Mouse (Mus musculus) liver, postnatal 0 days (tissue): ENCODE measurements around the gene Casp12. TPM values are rescaled to one million over a fixed set of nuclear protein-coding genes. Genes with fewer than 3 reads are reported as not detected.
"Not testable (repeated sequence)": the region's sequence is repeated elsewhere in the genome, so short reads cannot be mapped to it uniquely, and the experiment has no call there.

Source experiments
- ATAC-seq: fragments of 200-750 bp; cut with Nextera tagmentation; 2 replicates; pipeline ENCODE4 v1.8.0; 2017; ENCODE audit warnings: mild to moderate bottlenecking, moderate library complexity
- DNase-seq: peaks from one replicate; pipeline ENCODE4 v3.0.0-alpha.2; 2016
- H3K27ac ChIP-seq: fragments of 300-500 bp; sonication (generic); 2 replicates; pipeline ENCODE4 v1.5.1; 2014; ENCODE audit warnings: antibody characterized with exemption, moderate library complexity, mild to moderate bottlenecking, low read depth
- H3K27me3 ChIP-seq: fragments of 300-500 bp; sonication (generic); 2 replicates; pipeline ENCODE4 v1.6.1; 2014; ENCODE audit warnings: low read length, control low read depth, mixed read lengths; ENCODE audit not compliant: insufficient read depth
- H3K36me3 ChIP-seq: fragments of 300-500 bp; sonication (generic); replicated peaks from 2 replicates; pipeline ENCODE4 v1.6.1; 2014; ENCODE audit warnings: mild to moderate bottlenecking, control low read depth, low read length, moderate library complexity, mixed read lengths; ENCODE audit not compliant: insufficient read depth
- H3K4me1 ChIP-seq: fragments of 300-500 bp; sonication (generic); 2 replicates; pipeline ENCODE4 v1.6.1; 2014; ENCODE audit warnings: antibody characterized with exemption, mild to moderate bottlenecking, control low read depth; ENCODE audit not compliant: insufficient read depth
- H3K4me2 ChIP-seq: fragments of 300-500 bp; sonication (generic); 2 replicates; pipeline ENCODE4 v1.6.1; 2014; ENCODE audit warnings: low read depth, mild to moderate bottlenecking, low read length, moderate library complexity, mixed read lengths
- H3K4me3 ChIP-seq: fragments of 300-500 bp; sonication (generic); 2 replicates; pipeline ENCODE4 v1.5.1; 2014; ENCODE audit warnings: low read depth, low read length
- H3K9ac ChIP-seq: fragments of 300-500 bp; sonication (generic); replicated peaks from 2 replicates; pipeline ENCODE4 v1.6.1; 2014; ENCODE audit warnings: mild to moderate bottlenecking, moderate library complexity
- H3K9me3 ChIP-seq: fragments of 300-500 bp; sonication (generic); 2 replicates; pipeline ENCODE4 v1.6.1; 2016; ENCODE audit warnings: mild to moderate bottlenecking, control low read depth, low read length, mixed read lengths
- CTCF ChIP-seq: sonication (generic); IDR thresholded peaks from 2 replicates; pipeline ENCODE4 v1.5.1; 2016; ENCODE audit warnings: antibody characterized with exemption, low read depth
- EP300 ChIP-seq: IDR thresholded peaks from 2 replicates; pipeline ENCODE4 v1.6.1; 2016; ENCODE audit warnings: antibody characterized with exemption, low read depth, mild to moderate bottlenecking
- WGBS: fragments of 180-500 bp; shearing (Covaris S2); extraction: QIAGEN DNeasy Blood & Tissue Kit; methylation state at CpG from one replicate; pipeline ENCODE4 v1.1.7; 2014; ENCODE audit not compliant: insufficient replicate concordance; 5-methylcytosine and 5-hydroxymethylcytosine counted together
- polyA plus RNA-seq: library from polyadenylated mRNA; unstranded; fragments of >200 nt; fragmentation: Nextera tagmentation; extraction: Ambion mirVana; gene quantifications from 2 replicates; pipeline ENCODE4 v1.2.1, GENCODE M21; 2015

The Casp12 gene
- polyA plus RNA-seq, 1 experiment from 2014 or later: 1.2 TPM

- Histone ChIP-seq H3K27me3 (no peaks in the 10 kb centered on the region), H3K27ac (no peak overlapping the region), H3K4me1 (no peaks in the 10 kb centered on the region), H3K4me2 (no peak overlapping the region), H3K9ac (no peak overlapping the region), H3K4me3 (no peak overlapping the region), H3K9me3 (no peaks in the 10 kb centered on the region), H3K36me3 (no peaks in the 10 kb centered on the region)
- no peak for DNase-seq
- TF ChIP-seq EP300 (no peak), CTCF (no peak)
- ATAC-seq: no peak
- 73% methylated on average over 2 of the region's 2 CpGs for WGBS
Measured at GRCm38 (mm10) chr9:5353673-5354072, 8.4 kb downstream of the Casp12 start.

GRCm38 (mm10) chr9:5356801-5357200 lies 11.6 kb downstream of the Casp12 start:
- Histone ChIP-seq H3K4me3 (no peak overlapping the region), H3K27ac (no peak overlapping the region), H3K27me3 (no peaks in the 10 kb centered on the region), H3K9ac (no peak overlapping the region), H3K4me2 (no peak overlapping the region), H3K9me3 (no peaks in the 10 kb centered on the region), H3K4me1 (no peaks in the 10 kb centered on the region), H3K36me3 (no peaks in the 10 kb centered on the region)
- no peak for TF ChIP-seq CTCF
- TF ChIP-seq EP300: no peak
- DNase-seq (no peak), ATAC-seq (no peak)

- no peaks in the 10 kb centered on the region for H3K9me3 ChIP-seq
Measured at GRCm38 (mm10) chr9:5393561-5393960, 48.3 kb downstream of the Casp12 start.

GRCm38 (mm10) chr9:5395861-5396260 lies 50.6 kb downstream of the Casp12 start:
- H3K27me3 ChIP-seq, ATAC-seq, H3K9ac ChIP-seq, H3K36me3 ChIP-seq, H3K4me3 ChIP-seq, DNase-seq, H3K4me2 ChIP-seq, H3K27ac ChIP-seq, H3K9me3 ChIP-seq, H3K4me1 ChIP-seq: not testable (repeated sequence)
- 30% methylated on average over 5 of the region's 5 CpGs for WGBS

More at GRCm38 (mm10) chr9:5393561-5393960, 48.3 kb downstream of the Casp12 start:
- Histone ChIP-seq H3K27ac (no peak overlapping the region), H3K36me3 (no peaks in the 10 kb centered on the region), H3K4me3 (no peak overlapping the region), H3K9ac (no peak overlapping the region), H3K27me3 (no peaks in the 10 kb centered on the region), H3K4me1 (no peaks in the 10 kb centered on the region), H3K4me2 (no peak overlapping the region)
- ATAC-seq (no peak), DNase-seq (no peak)
- no peak for TF ChIP-seq EP300
- TF ChIP-seq CTCF: no peak

GRCm38 (mm10) chr9:5410988-5411568 lies 65.8 kb downstream of the Casp12 start:
- Histone ChIP-seq H3K4me2 (no peak overlapping the region), H3K36me3 (no peaks in the 10 kb centered on the region), H3K4me1 (no peaks in the 10 kb centered on the region), H3K4me3 (no peak overlapping the region), H3K9ac (no peak overlapping the region), H3K9me3 (no peaks in the 10 kb centered on the region), H3K27me3 (no peaks in the 10 kb centered on the region), H3K27ac (no peak overlapping the region)
- 88% methylated on average over 1 of the region's 1 CpGs for WGBS
- no peak for ATAC-seq
- no peak for DNase-seq
- TF ChIP-seq CTCF (no peak), EP300 (no peak)

GRCm38 (mm10) chr9:5412446-5413111 lies 67.3 kb downstream of the Casp12 start:
- DNase-seq: no peak
- Histone ChIP-seq H3K36me3 (no peaks in the 10 kb centered on the region), H3K4me2 (no peak overlapping the region), H3K9ac (no peak overlapping the region), H3K9me3 (no peaks in the 10 kb centered on the region), H3K27me3 (no peaks in the 10 kb centered on the region), H3K27ac (no peak overlapping the region), H3K4me3 (no peak overlapping the region), H3K4me1 (no peaks in the 10 kb centered on the region)
- TF ChIP-seq EP300: no peak
- ATAC-seq: no peak
- 50% methylated on average over 4 of the region's 4 CpGs for WGBS

- ATAC-seq (no peak), DNase-seq (no peak)
- H3K4me3 ChIP-seq: no peak overlapping the region
- no peaks in the 10 kb centered on the region for H3K36me3 ChIP-seq
- no peak overlapping the region for H3K9ac ChIP-seq
- H3K4me1 ChIP-seq: no peaks in the 10 kb centered on the region
- TF ChIP-seq CTCF (no peak), EP300 (no peak)
- H3K27me3 ChIP-seq: no peaks in the 10 kb centered on the region
- H3K9me3 ChIP-seq: no peaks in the 10 kb centered on the region
- no peak overlapping the region for H3K27ac ChIP-seq
- no peak overlapping the region for H3K4me2 ChIP-seq
- 60% methylated on average over 2 of the region's 2 CpGs for WGBS
Measured at GRCm38 (mm10) chr9:5417871-5418270, 72.6 kb downstream of the Casp12 start.

Other genes with a start within 250 kb of the Casp12 start
- gene Casp1, start 46.9 kb upstream of the Casp12 start, polyA plus RNA-seq: 4.3 and 5.1 TPM in 2 replicates
- 2.1 and 2.2 TPM in 2 replicates for gene Casp4, start 36.6 kb upstream of the Casp12 start, polyA plus RNA-seq